Mouse (Mus musculus) neutrophil, adult 5-6 weeks (primary cell): ENCODE measurements around the gene Urah. TPM values are rescaled to one million over a fixed set of nuclear protein-coding genes. Genes with fewer than 3 reads are reported as not detected.

Experiments
- ATAC-seq: fragments of 151-379, 151-347 bp; 2 replicates; pipeline ENCODE4 v1.8.0; 2017; ENCODE audit warnings: mild to moderate bottlenecking, moderate TSS enrichment; ENCODE audit not compliant: insufficient number of reproducible peaks, poor library complexity, low FRiP score, severe bottlenecking; ENCODE audit errors: extremely low read depth
- total RNA-seq: library from RNA; stranded (forward); fragments of 200-1000 nt; gene quantifications from 2 replicates; pipeline ENCODE4 v1.2.3, GENCODE M21; 2017

The Urah gene
- total RNA-seq = not detected in 2 replicates

GRCm38 (mm10) chr7:140834968-140835757 is at the start of gene Urah:
Gene Urah, plus strand, starts transcription at chr7:140835018.
- no peak for ATAC-seq

GRCm38 (mm10) chr7:140787406-140788052 is 47.3 kb upstream of the Urah start, which contains the start of gene Syce1:
Gene Syce1, minus strand, starts transcription at chr7:140787852.
- ATAC-seq = no peak

DNA sequence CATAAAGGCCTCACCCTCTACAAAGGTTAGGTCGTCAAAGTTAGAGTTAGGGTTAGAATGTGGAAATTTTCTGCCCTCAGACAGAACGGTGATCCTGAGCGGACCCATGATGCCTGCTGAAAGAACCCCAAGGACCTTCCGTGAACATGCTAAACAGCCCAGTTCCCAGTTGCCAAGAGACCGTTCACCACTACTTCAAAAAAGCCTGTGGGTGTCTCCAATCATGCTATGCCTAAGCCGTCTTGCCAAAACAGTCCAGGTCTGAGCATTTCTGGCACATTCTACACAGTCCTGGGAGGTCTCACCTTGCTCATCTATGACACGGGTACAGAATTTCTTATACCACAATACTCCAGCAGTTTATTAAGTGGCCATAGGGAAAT is 46.8 kb upstream of the Urah start:
- no peak for ATAC-seq

DNA sequence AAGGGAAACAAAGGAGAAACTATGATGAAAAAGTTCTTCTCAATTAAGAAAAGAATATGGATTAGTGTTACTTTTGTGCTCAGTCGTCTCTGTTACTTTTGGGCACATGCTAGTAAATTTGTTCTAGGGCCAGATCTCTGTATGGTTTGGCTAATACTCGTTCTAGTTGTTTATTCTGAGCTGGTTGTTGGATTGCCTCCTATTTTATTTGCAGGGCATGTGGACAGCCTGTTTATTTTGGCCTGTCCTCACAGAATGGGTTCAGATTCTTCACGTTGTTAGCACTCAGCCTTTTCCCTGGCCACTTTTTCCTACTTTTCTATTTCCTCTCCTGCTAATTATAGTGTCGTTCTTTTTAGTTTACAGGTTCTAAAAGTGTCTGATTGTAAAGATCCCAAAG is 41.3 kb upstream of the Urah start:
- ATAC-seq = no peak

DNA sequence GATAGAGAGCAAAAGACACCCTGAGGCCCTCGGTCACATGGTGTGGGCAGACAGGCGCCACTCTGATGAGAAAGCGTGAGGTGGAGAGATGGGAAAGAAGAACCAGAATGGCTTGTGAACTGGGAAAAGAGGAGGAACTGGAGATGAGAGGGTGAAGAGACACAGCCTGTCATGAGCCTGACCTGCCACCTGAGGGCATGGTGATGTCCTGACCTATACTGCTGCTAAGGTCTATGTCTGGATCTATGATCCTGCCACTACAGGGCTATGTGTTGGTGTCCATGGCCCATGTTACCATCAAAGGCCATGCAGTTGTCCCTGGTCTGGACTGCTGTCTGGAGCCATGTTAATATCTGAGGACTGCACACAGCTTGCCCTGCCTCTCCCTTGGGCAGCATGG is 37.2 kb upstream of the Urah start:
- ATAC-seq = no peak

- no peak for ATAC-seq
Measured at GRCm38 (mm10) chr7:140798212-140798611, 36.6 kb upstream of the Urah start.

DNA sequence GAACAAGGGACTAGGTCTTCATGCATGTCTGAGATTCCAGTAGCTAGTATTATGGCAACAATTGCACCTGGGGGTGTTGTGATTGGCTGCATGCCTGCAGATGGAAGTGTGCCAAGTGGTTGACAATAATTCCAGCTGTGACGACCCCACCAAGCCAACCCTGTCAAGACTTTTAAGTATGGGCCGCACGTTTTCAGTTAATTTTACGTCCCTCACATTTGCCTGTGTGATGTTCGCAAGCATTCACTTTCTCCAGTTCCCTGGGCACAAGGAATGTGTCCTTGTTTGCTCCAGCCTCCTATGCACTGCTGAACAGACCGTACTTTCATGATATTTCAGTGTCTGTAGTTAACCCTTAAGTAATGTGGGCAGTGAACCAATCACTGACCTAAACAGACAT is 32.2 kb upstream of the Urah start:
- ATAC-seq = no peak

GRCm38 (mm10) chr7:140805704-140806103 is 29.1 kb upstream of the Urah start:
- ATAC-seq = no peak

- ATAC-seq = no peak
Measured at GRCm38 (mm10) chr7:140810496-140810895, 24.3 kb upstream of the Urah start.

- no peak for ATAC-seq
Measured at GRCm38 (mm10) chr7:140811714-140812113, 23.1 kb upstream of the Urah start.

GRCm38 (mm10) chr7:140812850-140813249 is 22.0 kb upstream of the Urah start:
- no peak for ATAC-seq

- no peak for ATAC-seq
Measured at GRCm38 (mm10) chr7:140820173-140820572, 14.6 kb upstream of the Urah start.

DNA sequence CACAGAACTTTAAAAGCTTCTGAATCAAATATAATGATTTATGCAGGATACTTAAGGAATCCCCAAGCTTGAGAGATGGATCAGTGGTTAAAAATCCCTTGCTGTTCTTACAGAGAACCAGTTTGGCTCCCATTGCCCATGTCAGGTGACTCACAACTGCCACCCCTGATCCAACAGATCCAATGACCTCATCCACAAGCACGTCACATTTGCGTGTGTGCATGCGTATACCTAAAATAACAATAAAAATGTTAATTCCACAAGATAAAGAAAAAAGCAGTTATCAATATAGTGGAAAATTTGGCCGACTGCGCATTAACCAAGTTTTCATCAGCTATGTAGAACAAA is 13.5 kb upstream of the Urah start:
- no peak for ATAC-seq

GRCm38 (mm10) chr7:140821653-140822329 is 13.0 kb upstream of the Urah start, which contains the start of gene Zfp941:
Gene Zfp941, minus strand, starts transcription at chr7:140822178.
- ATAC-seq = no peak

DNA sequence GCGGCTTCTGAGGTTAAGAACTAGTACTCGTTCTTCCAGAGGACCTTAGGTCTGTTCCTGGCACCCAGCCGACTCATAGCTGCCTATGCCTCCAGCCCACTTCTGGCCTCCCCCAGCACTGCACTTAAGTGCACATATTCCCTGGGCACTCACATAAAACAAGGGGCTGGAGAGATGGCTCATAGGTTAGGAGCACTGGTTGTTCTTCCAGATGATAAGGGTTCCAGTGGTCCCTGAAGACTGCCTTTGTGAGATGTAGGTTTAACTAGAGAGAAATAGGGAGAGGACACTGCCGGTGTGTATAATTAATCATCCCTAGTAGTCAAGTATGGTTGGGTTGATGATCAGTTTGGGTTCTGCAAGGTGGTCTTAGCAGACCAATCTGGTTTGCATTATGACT is 12.1 kb upstream of the Urah start:
- no peak for ATAC-seq

DNA sequence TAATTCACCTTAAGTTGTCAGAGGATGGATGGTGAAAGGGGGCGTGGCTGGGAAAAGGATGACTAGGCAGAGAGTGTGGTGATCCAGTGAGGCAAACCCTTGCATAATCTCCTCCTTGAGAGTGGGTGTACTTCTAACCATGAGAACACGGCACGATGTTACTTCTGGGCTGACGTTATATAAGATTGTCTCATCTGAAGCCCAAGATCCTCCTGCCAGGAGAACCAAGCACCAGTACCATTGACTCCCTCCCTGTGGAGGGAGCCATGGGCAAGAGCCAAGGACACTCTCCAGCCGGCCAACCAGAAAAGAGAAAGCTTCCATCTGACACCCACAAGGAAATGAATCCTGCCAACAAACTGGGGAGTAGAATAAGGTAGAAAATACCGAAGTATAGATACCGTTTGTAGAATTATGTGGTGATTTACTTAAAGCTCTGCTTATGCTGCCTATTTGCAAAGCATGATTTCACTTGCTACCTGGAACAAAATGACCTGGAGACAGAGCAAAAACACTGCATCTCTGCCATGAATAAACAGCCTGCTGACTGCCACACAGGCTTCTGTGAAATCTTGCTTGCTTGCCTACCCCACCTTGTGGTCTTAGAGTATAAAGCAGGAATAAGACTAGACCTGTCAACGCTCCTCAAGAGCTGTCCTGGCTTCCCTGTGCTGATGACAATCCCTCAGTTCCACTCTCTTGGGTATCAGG is 6.5 kb upstream of the Urah start:
- no peak for ATAC-seq

- ATAC-seq = no peak
Measured at GRCm38 (mm10) chr7:140831447-140831846, 3.4 kb upstream of the Urah start.

GRCm38 (mm10) chr7:140833341-140833740 is 1.5 kb upstream of the Urah start:
- no peak for ATAC-seq

DNA sequence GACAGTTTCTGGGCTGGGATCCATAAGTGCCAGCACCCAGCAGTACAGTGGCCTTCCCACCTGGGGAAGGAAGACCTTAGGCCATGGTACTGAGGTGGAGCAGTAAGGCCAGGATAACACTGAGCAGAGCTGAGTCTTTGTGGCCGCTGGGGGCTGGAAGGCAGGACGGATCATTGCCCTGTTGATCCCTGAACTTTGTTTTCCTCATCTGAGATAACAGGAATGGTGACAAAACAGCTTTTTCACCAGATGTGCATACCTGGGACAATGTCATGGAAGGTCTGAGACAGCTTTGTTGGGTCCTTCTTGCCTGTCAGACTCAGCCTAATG is 905 bp downstream of the Urah start:
- ATAC-seq = no peak
